Mouse (Mus musculus) monocyte, adult 2 months (primary cell): ENCODE measurements around the gene Gpr162.
"Not testable (repeated sequence)": the region's sequence is repeated elsewhere in the genome, so short reads cannot be mapped to it uniquely, and the experiment has no call there.

ENCODE experiments used
- DNase-seq, 2 experiments: peaks; one replicate each; pipeline ENCODE4 v3.0.0; 2022; ENCODE audit warnings: low spot score in 2 of 2, low read depth in 1 of 2

The Gpr162 gene

GRCm38 (mm10) chr6:124813496-124813895 lies 50.3 kb downstream of the Gpr162 start:
- no peak for DNase-seq

- DNase-seq = no peak
Observed at GRCm38 (mm10) chr6:124812848-124813247, 50.9 kb downstream of the Gpr162 start.

GRCm38 (mm10) chr6:124811701-124812560 lies 51.9 kb downstream of the Gpr162 start:
- DNase-seq = no peak

- DNase-seq = no peak
Observed at GRCm38 (mm10) chr6:124811403-124811665, 52.4 kb downstream of the Gpr162 start.

GRCm38 (mm10) chr6:124810566-124811402 lies 53.0 kb downstream of the Gpr162 start:
- not testable (repeated sequence) for DNase-seq

GRCm38 (mm10) chr6:124809775-124810538 lies 53.8 kb downstream of the Gpr162 start:
- DNase-seq = no peak

- DNase-seq = peak in 1 of 2 experiments; percentile 70
Observed at GRCm38 (mm10) chr6:124809052-124809774, 54.6 kb downstream of the Gpr162 start.
